Mouse (Mus musculus) cerebellum, adult 2 months (tissue): ENCODE measurements around the gene Lsamp.

Experiments used
- CTCF ChIP-seq: fragments of 200-500 bp; IDR thresholded peaks from 2 replicates; pipeline ENCODE4 v1.5.1; 2011; ENCODE audit warnings: low read depth, mild to moderate bottlenecking, control low read depth, low read length, moderate library complexity, borderline replicate concordance; ENCODE audit not compliant: insufficient read depth
- POLR2A ChIP-seq: fragments of 200-500 bp; IDR thresholded peaks from 2 replicates; pipeline ENCODE4 v1.6.1; 2011; ENCODE audit warnings: low read length, control low read depth, borderline replicate concordance; ENCODE audit not compliant: insufficient read depth

- TF ChIP-seq CTCF = no peak
- no peak for TF ChIP-seq POLR2A
Measured at GRCm38 (mm10) chr16:41771427-41772125, 1787.4 kb downstream of the Lsamp start.
